Mouse (Mus musculus) right cerebral cortex, postnatal 4 days (tissue): ENCODE measurements around the gene Ninj1.

ENCODE experiments used
- DNase-seq: peaks from one replicate; pipeline ENCODE4 v3.0.0-alpha.2; 2022

Ninj1 gene

GRCm38 (mm10) chr13:49172335-49172734 is 14.9 kb upstream of the Ninj1 start:
- DNase-seq = no peak

GRCm38 (mm10) chr13:49172971-49173596 is 14.2 kb upstream of the Ninj1 start:
- peak; percentile 94 for DNase-seq

- no peak for DNase-seq
Measured at GRCm38 (mm10) chr13:49175509-49175908, 11.8 kb upstream of the Ninj1 start.

GRCm38 (mm10) chr13:49178839-49179585 is 8.3 kb upstream of the Ninj1 start:
- peak; percentile 77 for DNase-seq

GRCm38 (mm10) chr13:49180274-49180673 is 7.0 kb upstream of the Ninj1 start:
- no peak for DNase-seq

GRCm38 (mm10) chr13:49180691-49181090 is 6.6 kb upstream of the Ninj1 start:
- DNase-seq = no peak

- no peak for DNase-seq
Measured at GRCm38 (mm10) chr13:49181411-49181984, 5.8 kb upstream of the Ninj1 start.

GRCm38 (mm10) chr13:49183161-49183560 is 4.1 kb upstream of the Ninj1 start:
- DNase-seq = no peak

- DNase-seq = no peak
Measured at GRCm38 (mm10) chr13:49183646-49184045, 3.6 kb upstream of the Ninj1 start.

- DNase-seq = no peak
Measured at GRCm38 (mm10) chr13:49186798-49187287, 442 bp upstream of the Ninj1 start.

- no peak for DNase-seq
Measured at GRCm38 (mm10) chr13:49188219-49188965, 1.1 kb downstream of the Ninj1 start.

- DNase-seq = no peak
Measured at GRCm38 (mm10) chr13:49188966-49189360, 1.7 kb downstream of the Ninj1 start.

GRCm38 (mm10) chr13:49189970-49190870 is 2.9 kb downstream of the Ninj1 start:
- no peak for DNase-seq

- no peak for DNase-seq
Measured at GRCm38 (mm10) chr13:49190876-49191672, 3.8 kb downstream of the Ninj1 start.

GRCm38 (mm10) chr13:49191673-49192035 is 4.4 kb downstream of the Ninj1 start:
- no peak for DNase-seq

- DNase-seq = no peak
Measured at GRCm38 (mm10) chr13:49192156-49192855, 5.0 kb downstream of the Ninj1 start.

GRCm38 (mm10) chr13:49193650-49194049 is 6.4 kb downstream of the Ninj1 start:
- DNase-seq = no peak

GRCm38 (mm10) chr13:49194811-49195210 is 7.5 kb downstream of the Ninj1 start:
- DNase-seq = no peak

- DNase-seq = no peak
Measured at GRCm38 (mm10) chr13:49195651-49196050, 8.4 kb downstream of the Ninj1 start.

GRCm38 (mm10) chr13:49196211-49196610 is 8.9 kb downstream of the Ninj1 start:
- DNase-seq = no peak

GRCm38 (mm10) chr13:49196766-49197165 is 9.5 kb downstream of the Ninj1 start:
- DNase-seq = no peak
